ENCODE assay signal across 9 mouse cellular contexts in the genomic region with DNA sequence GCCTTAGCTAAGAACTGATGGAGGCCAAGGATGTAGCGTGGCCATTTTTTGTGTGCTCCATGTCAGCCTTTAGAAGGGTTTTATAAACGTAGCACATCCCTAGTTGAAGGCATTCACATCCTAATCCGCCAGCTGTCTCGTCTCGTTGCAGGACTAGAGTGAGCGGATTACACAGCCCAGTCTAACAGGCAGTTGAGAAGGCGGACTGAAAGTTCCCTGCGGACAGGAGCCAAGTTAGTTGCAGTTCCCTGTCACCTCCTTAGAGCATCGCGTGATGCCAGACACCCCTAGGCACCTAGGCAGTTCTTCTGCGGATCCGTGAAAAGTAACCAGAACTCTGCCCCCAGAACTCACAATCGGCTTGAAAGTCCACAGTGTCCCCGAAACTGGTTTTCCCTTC. TPM values are rescaled to one million over a fixed set of nuclear protein-coding genes. Genes with fewer than 3 reads are reported as not detected.
DNase-seq lines count a peak whose midpoint lies in the region; ATAC-seq lines count a peak whose summit lies in the region.
"Had no signal": no experiment of that assay in that cellular context is flagged by ENCODE, and none has a peak within 500 bp of the region (broad histone marks: within the 10 kb centered on the region; RNA-seq: fewer than 3 reads in every experiment).

No protein-coding gene starts in this region.

- intact Hi-C loops in heart, postnatal 25 days (cut with DNase I), result loop anchor here (5.0 kb wide), 1 partner anchor 40 kb away; no protein-coding TSS in a partner anchor

- WGBS in liver, embryonic 16.5 days (ENCODE audit: insufficient replicate concordance), result under 1% methylated on average over 14 of the region's 14 CpGs
- 7% methylated on average over 14 of the region's 14 CpGs for WGBS in neural tube, embryonic 13.5 days

- peak overlapping the region; percentile 74 for H3K9ac ChIP-seq in liver, embryonic 16.5 days (ENCODE audit: low read depth, low read length)
- peak overlapping the region; percentile 96 for H3K9ac ChIP-seq in neural tube, embryonic 13.5 days

- H3K9me3 ChIP-seq in liver, embryonic 16.5 days (replicated peaks; ENCODE audit: control insufficient read depth, low read length), result no peaks in the 10 kb centered on the region
- H3K9me3 ChIP-seq in neural tube, embryonic 13.5 days, result no peaks in the 10 kb centered on the region

- peak; percentile 66 to 77 for DNase-seq in heart, adult 18-20 months
- DNase-seq in heart, postnatal 25 days (ENCODE audit: low spot score), result no peak
- peak; percentile 33 for DNase-seq in gonadal fat pad, adult 2 months (ENCODE audit: low read depth)
- DNase-seq in kidney, adult 11 months, result peak; percentile 46
- peak; percentile 37 to 59 for DNase-seq in urinary bladder, postnatal 4 days (ENCODE audit: low spot score in 2 of 2)

- peak overlapping the region; percentile 56 for H3K27ac ChIP-seq in brown adipose tissue, adult 24 weeks (replicated peaks; ENCODE audit: low read depth, low read length)
- peak overlapping the region; percentile 88 for H3K27ac ChIP-seq in liver, embryonic 16.5 days (ENCODE audit: low read length)
- H3K27ac ChIP-seq in neural tube, embryonic 13.5 days (replicated peaks), result peak overlapping the region; percentile 98

- H3K27me3 ChIP-seq in liver, embryonic 16.5 days (ENCODE audit: control insufficient read depth, insufficient read depth, low read depth, low read length), result peaks cover 19% of the 10 kb centered on the region
- no peaks in the 10 kb centered on the region for H3K27me3 ChIP-seq in neural tube, embryonic 13.5 days
- H3K27me3 ChIP-seq: Patski had no signal

- peaks cover 3% of the 10 kb centered on the region; the same call in 1 of the 2 replicates for H3K4me1 ChIP-seq in brown adipose tissue, adult 24 weeks (ENCODE audit: control insufficient read depth, insufficient read depth, insufficient read length, low read length)
- peaks cover 16% of the 10 kb centered on the region for H3K4me1 ChIP-seq in liver, embryonic 16.5 days (ENCODE audit: control insufficient read depth, low read depth, low read length)
- H3K4me1 ChIP-seq in neural tube, embryonic 13.5 days (replicated peaks), result peaks cover 24% of the 10 kb centered on the region

- no peaks in the 10 kb centered on the region for H3K36me3 ChIP-seq in liver, embryonic 16.5 days (ENCODE audit: control insufficient read depth, insufficient read depth)
- peaks cover 6% of the 10 kb centered on the region for H3K36me3 ChIP-seq in neural tube, embryonic 13.5 days

- no peak for ATAC-seq in liver, embryonic 16.5 days (ENCODE audit: low read depth)
- ATAC-seq in neural tube, embryonic 13.5 days (ENCODE audit: low read depth), result peak; percentile 3; the same call in 1 of the 2 replicates

- peak overlapping the region; percentile 56 for H3K4me3 ChIP-seq in brown adipose tissue, adult 24 weeks (ENCODE audit: insufficient read depth, low read depth, low read length)
- H3K4me3 ChIP-seq in liver, embryonic 16.5 days (ENCODE audit: low read depth, low read length), result peak overlapping the region; percentile 69
- peak overlapping the region; percentile 76 for H3K4me3 ChIP-seq in neural tube, embryonic 13.5 days

- peak overlapping the region; percentile 74 for H3K4me2 ChIP-seq in liver, embryonic 16.5 days (ENCODE audit: low read depth, low read length)
- H3K4me2 ChIP-seq in neural tube, embryonic 13.5 days, result peak overlapping the region; percentile 89

RNA-seq across cellular contexts. Expression of a gene that starts 0.9 kb away (rescaled TPM):
- under 1 TPM; 0.72 to 0.85 TPM for total RNA-seq in heart, adult 18-20 months (2021)
- total RNA-seq in heart, postnatal 25 days (2021), result 1 to 10 TPM in 1 of 2 experiments, under 1 TPM in 1; 0.92 to 1.8 TPM
- 1.4 and 3.2 TPM in 2 replicates for polyA plus RNA-seq in brown adipose tissue, adult 24 weeks (2012; ENCODE audit: insufficient read depth, insufficient read length, missing spikeins)
- polyA plus RNA-seq in gonadal fat pad, adult 2 months (2012; rRNA removed), result 0.99 and 1.4 TPM in 2 replicates
- polyA plus RNA-seq in liver, embryonic 16.5 days (2015; fragmentation: Nextera tagmentation; extraction: Ambion mirVana), result 0.44 and 0.47 TPM in 2 replicates
- polyA plus RNA-seq in neural tube, embryonic 13.5 days (2015; fragmentation: Nextera tagmentation; extraction: Ambion mirVana), result 1.3 TPM in 2 replicates
